Mouse (Mus musculus): ENCODE data around the gene Pknox2.

- no peak for TF ChIP-seq CTCF (IDR thresholded peaks at IDR 0.05; ENCODE audit: low read depth)
- TF ChIP-seq EP300 (IDR thresholded peaks at IDR 0.05; ENCODE audit: low read depth) = no peak
These were observed 80.3 kb downstream of the Pknox2 start for GRCm38 (mm10) chr9:37066732-37067472.
